Mouse (Mus musculus) limb, embryonic 10.5 days (tissue): ENCODE data around the gene Chuk. TPM values are rescaled to one million over a fixed set of nuclear protein-coding genes. Genes with fewer than 3 reads are reported as not detected.

Experiments used
- DNase-seq: peaks from one replicate; pipeline ENCODE4 v3.0.0-alpha.2; 2017; ENCODE audit warnings: low spot score
- H3K27ac ChIP-seq: fragments of 300-500 bp; sonication (generic); 2 replicates; pipeline ENCODE4 v1.5.1; 2016; ENCODE audit warnings: mild to moderate bottlenecking
- H3K27me3 ChIP-seq: fragments of 300-500 bp; sonication (generic); 2 replicates; pipeline ENCODE4 v1.6.1; 2016; ENCODE audit warnings: low read depth, mild to moderate bottlenecking; ENCODE audit not compliant: poor library complexity, severe bottlenecking
- H3K36me3 ChIP-seq: fragments of 300-500 bp; sonication (generic); 2 replicates; pipeline ENCODE4 v1.6.1; 2016; ENCODE audit warnings: mild to moderate bottlenecking, moderate library complexity
- H3K4me1 ChIP-seq: fragments of 300-500 bp; sonication (generic); 2 replicates; pipeline ENCODE4 v1.6.1; 2016
- H3K4me3 ChIP-seq: fragments of 300-500 bp; sonication (generic); 2 replicates; pipeline ENCODE4 v1.5.1; 2016; ENCODE audit warnings: mild to moderate bottlenecking, moderate library complexity
- H3K9me3 ChIP-seq: fragments of 300-500 bp; sonication (generic); replicated peaks from 2 replicates; pipeline ENCODE4 v1.6.1; 2016; ENCODE audit warnings: mild to moderate bottlenecking
- WGBS: fragments of 180-500 bp; shearing (Covaris S2); methylation state at CpG from one replicate; pipeline ENCODE4 v1.1.7; 2016; 5-methylcytosine and 5-hydroxymethylcytosine counted together
- polyA plus RNA-seq: library from polyadenylated mRNA; unstranded; fragments of >200 nt; fragmentation: Nextera tagmentation; extraction: Ambion mirVana; gene quantifications from 2 replicates; pipeline ENCODE4 v1.2.1, GENCODE M21; 2016

Gene Chuk
- 35.9 and 48.2 TPM in 2 replicates for polyA plus RNA-seq

DNA sequence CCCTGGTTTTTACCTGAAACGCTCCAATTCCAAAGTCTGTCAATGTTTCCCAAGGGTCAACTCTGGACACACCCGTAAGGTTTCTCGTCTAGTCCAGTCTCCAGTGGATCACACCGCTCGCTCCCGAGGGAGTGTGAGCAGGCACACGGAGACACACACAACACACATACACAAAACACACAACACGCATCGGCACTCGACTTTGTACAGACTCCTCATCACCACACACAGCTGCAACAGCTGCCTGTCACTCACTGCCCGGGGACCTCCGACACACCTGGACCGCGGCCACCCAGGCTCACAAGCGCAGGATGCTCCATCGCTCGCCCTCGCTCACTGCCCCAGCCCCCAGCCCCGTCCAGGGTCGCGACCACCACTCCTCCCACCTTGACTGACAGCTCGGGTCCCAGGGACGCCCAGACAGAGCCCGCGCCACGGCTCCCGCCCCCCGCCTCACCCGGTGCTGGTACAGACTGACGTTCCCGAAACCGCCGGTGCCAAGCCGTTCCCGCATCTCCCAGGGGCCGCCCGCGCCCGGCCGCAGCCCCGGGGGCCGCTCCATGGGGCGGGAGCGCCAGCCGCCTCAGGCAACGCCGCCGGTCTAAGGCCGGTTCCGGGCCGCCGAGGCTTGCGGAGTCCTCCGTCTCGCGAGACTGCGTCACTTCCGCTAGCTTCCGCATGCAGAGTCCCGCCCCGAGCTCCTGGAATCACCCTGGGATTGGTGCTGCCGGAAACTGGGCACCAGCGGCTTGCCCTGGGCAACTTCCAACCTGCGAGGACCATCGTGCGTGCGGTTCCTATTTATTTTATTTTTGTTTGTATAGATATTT, at the start of gene Chuk:
TSS of gene Chuk (minus strand) at position 650 of the 830 bp plus-strand sequence.
- 1% methylated on average over 67 of the region's 67 CpGs for WGBS
- H3K9me3 ChIP-seq, result no peaks in the 10 kb centered on the region
- H3K4me3 ChIP-seq, result peak within 1 kb of the TSS; percentile 99
- H3K27me3 ChIP-seq, result no peaks in the 10 kb centered on the region
- H3K36me3 ChIP-seq, result peaks cover 34% of the 10 kb centered on the region
- peak within 1 kb of the TSS; percentile 94 for H3K27ac ChIP-seq
- H3K4me1 ChIP-seq, result peaks cover 14% of the 10 kb centered on the region
- peak; percentile 97 for DNase-seq

- Histone ChIP-seq H3K4me3 (no peak overlapping the region), H3K4me1 (no peaks in the 10 kb centered on the region), H3K27me3 (peaks cover 23% of the 10 kb centered on the region), H3K27ac (no peak overlapping the region), H3K9me3 (no peaks in the 10 kb centered on the region), H3K36me3 (no peaks in the 10 kb centered on the region)
- 92% methylated on average over 10 of the region's 10 CpGs for WGBS
- no peak for DNase-seq
These were observed 49.7 kb upstream of the Chuk start for GRCm38 (mm10) chr19:44157005-44157404.

DNA sequence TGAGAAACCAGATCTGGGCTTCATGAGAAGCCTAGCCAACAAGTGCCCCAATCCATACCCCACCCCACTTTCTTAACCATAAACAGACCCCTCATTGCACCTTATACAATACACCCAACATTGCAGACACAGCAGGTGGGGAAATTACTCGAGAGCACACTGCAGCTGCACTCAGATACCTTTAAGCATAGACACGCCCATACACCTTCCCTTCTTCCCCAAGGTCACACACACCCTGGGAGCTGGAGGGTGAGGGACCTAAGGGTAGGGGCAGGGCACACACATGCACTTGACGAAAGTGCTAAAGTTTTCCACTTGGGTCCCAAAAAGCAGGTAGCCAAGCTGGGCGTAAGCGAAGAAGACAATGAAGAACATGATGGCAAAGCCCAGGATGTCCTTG, 46.5 kb upstream of the Chuk start:
- 81% methylated on average over 5 of the region's 5 CpGs for WGBS
- Histone ChIP-seq H3K4me1 (no peaks in the 10 kb centered on the region), H3K27me3 (peaks cover 28% of the 10 kb centered on the region), H3K27ac (no peak overlapping the region), H3K9me3 (no peaks in the 10 kb centered on the region), H3K4me3 (no peak overlapping the region), H3K36me3 (no peaks in the 10 kb centered on the region)
- no peak for DNase-seq

DNA sequence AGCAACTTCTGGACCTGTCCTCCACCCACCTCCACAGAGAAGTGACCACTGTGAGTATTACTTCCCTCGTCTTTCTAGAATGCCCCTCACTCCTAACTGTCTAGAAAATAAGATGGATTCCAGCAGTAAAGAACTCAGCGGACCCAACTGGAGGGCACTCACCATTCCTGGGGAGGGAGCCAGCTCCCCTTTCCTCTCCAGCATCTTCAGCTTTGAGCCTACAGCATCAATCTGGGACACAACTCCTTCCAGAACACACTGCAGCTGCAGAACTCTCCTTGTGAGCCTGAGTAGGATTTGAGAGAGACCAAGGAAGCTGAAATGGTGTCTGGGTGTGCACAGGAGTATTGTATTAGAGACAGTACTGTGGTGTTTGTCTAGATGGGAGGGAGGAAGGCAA, 41.7 kb upstream of the Chuk start:
- Histone ChIP-seq H3K4me3 (no peak overlapping the region), H3K36me3 (peaks cover 10% of the 10 kb centered on the region), H3K4me1 (peaks cover 16% of the 10 kb centered on the region), H3K27me3 (peaks cover 12% of the 10 kb centered on the region; the same call in 1 of the 2 replicates), H3K27ac (no peak overlapping the region), H3K9me3 (no peaks in the 10 kb centered on the region)
- DNase-seq, result no peak
- WGBS, result 79% methylated on average over 2 of the region's 2 CpGs

GRCm38 (mm10) chr19:44148345-44148744, 41.1 kb upstream of the Chuk start:
- peaks cover 12% of the 10 kb centered on the region; the same call in 1 of the 2 replicates for H3K27me3 ChIP-seq
- peaks cover 16% of the 10 kb centered on the region for H3K4me1 ChIP-seq
- WGBS, result 29% methylated on average over 2 of the region's 2 CpGs
- H3K27ac ChIP-seq, result no peak overlapping the region
- H3K36me3 ChIP-seq, result peaks cover 16% of the 10 kb centered on the region
- H3K4me3 ChIP-seq, result no peak overlapping the region
- H3K9me3 ChIP-seq, result no peaks in the 10 kb centered on the region
- no peak for DNase-seq

GRCm38 (mm10) chr19:44146951-44147350, 39.7 kb upstream of the Chuk start:
- Histone ChIP-seq H3K9me3 (no peaks in the 10 kb centered on the region), H3K4me3 (no peak overlapping the region), H3K4me1 (peaks cover 16% of the 10 kb centered on the region), H3K27me3 (peaks cover 5% of the 10 kb centered on the region; the same call in 1 of the 2 replicates), H3K36me3 (peaks cover 30% of the 10 kb centered on the region), H3K27ac (no peak overlapping the region)
- DNase-seq, result no peak
- WGBS, result 94% methylated on average over 8 of the region's 8 CpGs

DNA sequence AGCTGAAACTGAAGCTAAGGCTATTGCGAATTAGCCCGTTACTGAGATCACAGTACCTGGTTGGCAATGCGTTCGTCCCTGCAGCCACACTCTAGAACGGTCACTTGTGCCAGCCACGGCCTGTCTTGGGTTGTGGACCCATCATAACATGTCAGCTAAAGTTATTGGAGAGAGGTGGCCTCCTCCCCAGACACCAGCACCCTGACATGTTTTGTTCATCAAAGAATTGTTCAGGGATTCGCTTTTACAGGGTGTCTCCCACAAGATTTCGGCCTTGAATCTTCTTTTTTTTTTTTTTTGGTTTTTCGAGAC, 39.2 kb upstream of the Chuk start:
- peak overlapping the region; percentile 83 for H3K4me3 ChIP-seq
- peaks cover 4% of the 10 kb centered on the region; the same call in 1 of the 2 replicates for H3K27me3 ChIP-seq
- H3K4me1 ChIP-seq, result peaks cover 16% of the 10 kb centered on the region
- peak overlapping the region; percentile 87 for H3K27ac ChIP-seq
- H3K9me3 ChIP-seq, result no peaks in the 10 kb centered on the region
- no peak for DNase-seq
- peaks cover 35% of the 10 kb centered on the region for H3K36me3 ChIP-seq
- 66% methylated on average over 9 of the region's 9 CpGs for WGBS

GRCm38 (mm10) chr19:44145702-44146567, 38.7 kb upstream of the Chuk start, which contains the start of gene Bloc1s2:
Gene Bloc1s2 (minus strand): TSS chr19:44146446.
- DNase-seq, result peak; percentile 89
- peaks cover 4% of the 10 kb centered on the region; the same call in 1 of the 2 replicates for H3K27me3 ChIP-seq
- peaks cover 16% of the 10 kb centered on the region for H3K4me1 ChIP-seq
- 5% methylated on average over 46 of the region's 46 CpGs for WGBS
- H3K4me3 ChIP-seq, result peak within 1 kb of the TSS; percentile 83
- H3K9me3 ChIP-seq, result no peaks in the 10 kb centered on the region
- peaks cover 41% of the 10 kb centered on the region for H3K36me3 ChIP-seq
- peak within 1 kb of the TSS; percentile 87 for H3K27ac ChIP-seq

- Histone ChIP-seq H3K4me1 (peaks cover 16% of the 10 kb centered on the region), H3K27ac (no peak overlapping the region), H3K4me3 (no peak overlapping the region), H3K9me3 (no peaks in the 10 kb centered on the region), H3K36me3 (peaks cover 54% of the 10 kb centered on the region), H3K27me3 (no peaks in the 10 kb centered on the region)
- WGBS, result 95% methylated on average over 9 of the region's 9 CpGs
- no peak for DNase-seq
These were observed 37.1 kb upstream of the Chuk start for GRCm38 (mm10) chr19:44144366-44144765.

DNA sequence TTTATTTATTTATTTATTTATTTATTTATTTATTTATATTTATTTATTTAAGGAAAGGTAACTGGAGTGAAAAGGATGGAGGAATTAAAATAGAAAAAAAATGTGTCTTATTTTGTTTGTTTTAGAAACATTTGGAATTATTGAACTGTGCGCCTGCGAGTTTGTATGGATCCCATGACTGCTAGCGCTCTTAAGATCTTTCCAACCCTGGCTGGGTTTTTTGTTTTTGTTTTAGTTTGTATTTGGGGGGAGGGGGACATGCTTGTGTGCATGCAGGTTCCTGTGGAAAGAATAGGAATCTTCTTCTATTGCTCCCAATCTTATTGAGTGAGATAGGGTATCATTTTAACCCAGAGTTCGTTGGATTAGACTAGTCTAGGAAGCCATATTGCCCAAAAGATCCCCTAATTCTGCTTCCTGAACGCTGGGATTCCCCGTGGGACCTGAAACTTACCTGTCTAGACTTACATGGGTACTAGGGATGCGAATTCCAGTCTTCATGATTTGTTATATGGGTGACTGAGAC, 28.7 kb upstream of the Chuk start:
- no peak for DNase-seq
- Histone ChIP-seq H3K36me3 (peaks cover 50% of the 10 kb centered on the region), H3K9me3 (no peaks in the 10 kb centered on the region), H3K4me1 (peaks cover 8% of the 10 kb centered on the region), H3K27ac (peak overlapping the region; percentile 96; the same call in 1 of the 2 replicates), H3K27me3 (no peaks in the 10 kb centered on the region), H3K4me3 (peak overlapping the region; percentile 88)
- 25% methylated on average over 7 of the region's 7 CpGs for WGBS

DNA sequence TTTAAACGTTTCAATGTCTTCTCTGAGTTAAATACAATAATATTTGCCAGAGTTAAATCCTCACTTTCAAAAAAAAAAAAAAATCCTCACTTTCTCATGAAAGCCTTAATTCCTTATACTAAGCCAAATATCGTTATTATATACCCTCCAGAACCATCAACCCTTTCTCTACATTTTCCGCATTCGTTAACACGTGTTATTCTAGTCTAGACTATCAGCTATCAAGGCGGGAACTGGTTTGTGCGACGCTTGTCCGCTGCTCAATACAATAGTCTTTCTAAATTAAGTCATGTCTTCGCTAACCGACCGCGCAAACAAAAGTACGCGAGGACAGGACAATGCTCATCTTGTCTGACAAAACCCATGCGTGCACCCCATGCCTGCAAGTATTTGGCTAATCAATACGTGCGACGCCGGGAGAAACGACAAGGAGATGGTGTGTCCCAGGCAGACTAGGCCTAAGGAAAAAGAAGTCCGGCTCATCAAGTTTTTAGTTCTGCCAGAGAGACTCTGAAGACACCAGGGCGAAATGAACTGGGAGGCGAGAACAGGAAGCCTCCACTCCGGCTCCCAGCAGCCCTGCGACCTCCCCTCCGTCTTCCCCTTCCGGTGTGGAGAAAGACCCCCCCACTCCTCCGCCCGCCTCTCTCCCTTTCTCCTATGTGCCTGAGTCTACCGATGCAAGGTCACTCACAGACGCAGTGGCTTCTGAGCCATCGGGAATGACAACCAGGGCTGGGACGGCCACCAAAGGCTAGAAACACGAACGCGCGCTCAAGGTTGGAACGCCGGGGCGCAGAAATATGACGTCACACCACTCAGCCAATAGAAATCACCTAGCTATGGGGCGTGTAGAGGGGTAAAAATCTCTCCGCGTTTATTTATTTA, 28.0 kb upstream of the Chuk start, which contains the start of gene Cwf19l1:
TSS of gene Cwf19l1 (minus strand) at position 805 of the 888 bp plus-strand sequence.
- Histone ChIP-seq H3K27me3 (no peaks in the 10 kb centered on the region), H3K4me1 (peaks cover 8% of the 10 kb centered on the region), H3K4me3 (peak within 1 kb of the TSS; percentile 88), H3K36me3 (peaks cover 52% of the 10 kb centered on the region), H3K9me3 (no peaks in the 10 kb centered on the region), H3K27ac (peak within 1 kb of the TSS; percentile 96)
- peak; percentile 94 for DNase-seq
- under 1% methylated on average over 45 of the region's 45 CpGs for WGBS

- H3K4me3 ChIP-seq, result no peak overlapping the region
- H3K36me3 ChIP-seq, result peaks cover 54% of the 10 kb centered on the region
- H3K27me3 ChIP-seq, result no peaks in the 10 kb centered on the region
- H3K9me3 ChIP-seq, result no peaks in the 10 kb centered on the region
- 92% methylated on average over 5 of the region's 5 CpGs for WGBS
- DNase-seq, result no peak
- no peak overlapping the region for H3K27ac ChIP-seq
- peaks cover 8% of the 10 kb centered on the region for H3K4me1 ChIP-seq
These were observed 25.6 kb upstream of the Chuk start for GRCm38 (mm10) chr19:44132917-44133316.
